Mouse (Mus musculus): ENCODE data around the gene Nucks1. TPM values are rescaled to one million over a fixed set of nuclear protein-coding genes. Genes with fewer than 3 reads are reported as not detected.

The Nucks1 gene
- polyA plus RNA-seq, 1 experiment from 2014 or later, result 120 TPM

DNA sequence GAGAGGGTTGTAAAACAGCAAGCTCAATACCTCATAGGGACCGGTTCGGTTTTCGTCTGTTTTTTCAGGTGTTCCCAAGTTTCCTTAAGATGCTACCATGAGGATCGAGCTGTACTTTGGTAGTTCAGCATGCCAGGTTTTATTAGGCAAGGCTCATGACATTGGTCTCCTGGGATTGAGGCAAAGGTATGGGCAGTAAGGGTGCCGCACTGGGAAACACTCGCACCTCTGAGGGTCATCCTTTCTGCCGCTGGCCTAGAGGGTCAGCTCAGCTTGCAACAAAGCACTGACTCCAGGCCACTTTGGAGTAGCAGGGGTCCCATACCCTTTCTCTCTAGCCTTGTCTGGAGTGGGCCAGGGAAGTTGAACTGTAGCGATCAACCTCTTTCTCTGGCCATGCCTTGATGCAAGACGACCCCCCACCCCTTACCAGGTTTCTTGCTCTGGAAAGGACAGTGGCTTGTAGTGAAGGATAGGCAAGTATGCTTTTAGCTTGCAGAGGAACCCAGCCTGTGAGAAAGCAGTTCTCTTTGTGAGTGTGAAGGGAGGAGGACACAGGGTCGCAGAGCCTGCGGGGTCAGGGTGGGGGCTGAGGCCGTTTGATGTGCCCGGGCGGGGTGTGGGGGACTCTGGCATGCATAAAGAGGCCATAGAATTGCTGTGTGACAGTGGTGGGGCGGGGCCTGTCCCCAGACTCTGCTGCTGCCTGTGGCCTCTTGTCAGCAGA lies 61.6 kb downstream of the Nucks1 start:
- Histone ChIP-seq H3K9me3 (no peaks in the 10 kb centered on the region), H3K4me3 (peak overlapping the region; percentile 34), H3K4me1 (peaks cover 100% of the 10 kb centered on the region), H3K36me3 (replicated peaks) (peaks cover 3% of the 10 kb centered on the region; the same call in 1 of the 2 replicates), H3K27me3 (ENCODE audit: poor library complexity, severe bottlenecking) (peaks cover 58% of the 10 kb centered on the region), H3K27ac (peak overlapping the region; percentile 92)
- WGBS, result 2% methylated on average over 15 of the region's 15 CpGs
- peak; percentile 85 for DNase-seq (ENCODE audit: extremely low spot score, low spot score)

DNA sequence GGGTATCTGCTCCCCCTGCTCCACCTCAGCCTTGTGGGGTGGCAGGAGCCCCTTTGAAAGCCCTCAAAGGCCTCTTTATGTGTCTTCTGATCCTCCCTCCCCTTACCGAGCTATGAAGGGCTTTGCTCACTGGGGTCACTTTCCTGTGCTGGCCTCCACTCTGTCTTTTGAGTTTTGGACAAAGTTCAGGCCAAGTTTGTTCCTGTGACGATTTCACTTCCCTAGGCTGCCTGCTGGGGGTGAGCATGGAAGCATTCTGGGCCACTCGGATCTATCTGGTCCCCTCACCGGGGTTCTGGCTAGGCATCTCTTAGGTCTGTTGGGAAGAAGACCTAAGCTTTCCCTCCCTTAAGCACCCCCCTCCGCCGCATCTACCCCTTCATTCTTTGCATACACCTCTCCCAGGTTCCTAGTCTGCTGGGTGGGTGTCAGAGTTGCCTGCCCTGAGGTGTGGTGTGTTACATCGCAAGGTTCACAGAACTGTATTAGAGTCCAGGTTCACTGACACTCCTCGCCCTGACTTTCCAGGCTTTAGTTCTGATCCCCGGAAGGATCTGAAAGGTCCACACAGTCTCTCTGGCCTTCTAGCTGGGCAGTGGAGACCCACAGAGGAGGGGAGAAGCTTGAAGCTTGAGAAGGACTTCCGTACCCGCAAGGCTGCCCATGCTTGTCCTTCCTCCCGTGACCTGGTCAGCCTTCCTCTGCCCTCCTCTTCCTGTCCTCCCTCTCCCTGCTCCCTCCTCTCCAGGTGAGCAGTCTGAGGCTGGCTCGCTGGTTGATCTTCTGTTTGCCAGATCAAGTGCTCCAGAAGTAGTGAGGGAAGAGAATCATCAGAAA lies 62.4 kb downstream of the Nucks1 start:
- DNase-seq (ENCODE audit: extremely low spot score, low spot score), result no peak
- H3K27me3 ChIP-seq (ENCODE audit: poor library complexity, severe bottlenecking), result peaks cover 50% of the 10 kb centered on the region
- peak overlapping the region; percentile 92 for H3K27ac ChIP-seq
- peak overlapping the region; percentile 34 for H3K4me3 ChIP-seq
- H3K36me3 ChIP-seq (replicated peaks), result peaks cover 10% of the 10 kb centered on the region
- WGBS, result 11% methylated on average over 13 of the region's 13 CpGs
- peaks cover 100% of the 10 kb centered on the region for H3K4me1 ChIP-seq
- H3K9me3 ChIP-seq, result no peaks in the 10 kb centered on the region

DNA sequence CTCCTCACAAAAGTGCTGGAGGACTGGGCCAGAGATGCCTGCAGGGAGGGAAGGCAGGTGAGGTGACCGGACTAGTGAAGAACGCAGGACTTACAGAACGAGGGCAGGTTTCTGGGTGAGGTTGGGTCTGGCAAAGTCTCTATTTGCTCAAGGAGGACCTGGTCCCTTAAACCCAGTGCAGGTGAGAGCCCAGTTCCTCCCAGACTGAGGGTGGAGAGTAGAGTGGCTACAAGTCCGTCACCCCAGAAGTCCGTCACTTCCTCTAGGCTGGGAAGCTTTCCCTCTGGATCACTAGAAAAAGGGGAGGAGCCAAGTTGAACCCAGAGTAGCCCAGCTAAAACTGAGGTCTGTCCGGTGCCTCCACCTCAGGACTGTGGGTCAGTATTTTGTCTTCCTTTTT lies 63.7 kb downstream of the Nucks1 start:
- no peaks in the 10 kb centered on the region for H3K9me3 ChIP-seq
- peaks cover 38% of the 10 kb centered on the region for H3K27me3 ChIP-seq (ENCODE audit: poor library complexity, severe bottlenecking)
- no peak for DNase-seq (ENCODE audit: extremely low spot score, low spot score)
- H3K36me3 ChIP-seq (replicated peaks), result peaks cover 23% of the 10 kb centered on the region
- WGBS, result 71% methylated on average over 6 of the region's 6 CpGs
- H3K4me1 ChIP-seq, result peaks cover 95% of the 10 kb centered on the region
- peak overlapping the region; percentile 92 for H3K27ac ChIP-seq
- H3K4me3 ChIP-seq, result no peak overlapping the region

DNA sequence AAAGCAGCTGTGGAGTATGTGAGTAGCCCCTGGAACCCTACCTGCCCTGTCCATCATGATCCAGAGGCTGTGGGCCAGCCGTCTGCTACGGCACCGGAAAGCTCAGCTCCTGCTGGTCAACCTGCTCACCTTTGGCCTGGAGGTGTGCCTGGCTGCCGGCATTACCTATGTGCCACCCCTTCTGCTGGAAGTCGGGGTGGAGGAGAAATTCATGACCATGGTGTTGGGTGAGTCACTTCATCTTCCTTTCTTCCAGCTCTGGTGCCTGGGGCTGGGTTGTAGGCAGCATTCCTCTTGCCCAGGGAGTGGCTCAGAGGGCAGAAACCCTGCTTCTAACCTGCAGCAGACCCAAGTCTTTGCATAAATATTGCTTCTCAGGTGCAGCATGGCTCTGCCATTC lies 66.6 kb downstream of the Nucks1 start:
- Histone ChIP-seq H3K36me3 (replicated peaks) (peaks cover 39% of the 10 kb centered on the region), H3K27me3 (ENCODE audit: poor library complexity, severe bottlenecking) (peaks cover 17% of the 10 kb centered on the region; the same call in 1 of the 2 replicates), H3K9me3 (no peaks in the 10 kb centered on the region), H3K4me3 (no peak overlapping the region), H3K27ac (peak overlapping the region; percentile 22), H3K4me1 (peaks cover 90% of the 10 kb centered on the region)
- DNase-seq (ENCODE audit: extremely low spot score, low spot score), result no peak
- 88% methylated on average over 5 of the region's 5 CpGs for WGBS

DNA sequence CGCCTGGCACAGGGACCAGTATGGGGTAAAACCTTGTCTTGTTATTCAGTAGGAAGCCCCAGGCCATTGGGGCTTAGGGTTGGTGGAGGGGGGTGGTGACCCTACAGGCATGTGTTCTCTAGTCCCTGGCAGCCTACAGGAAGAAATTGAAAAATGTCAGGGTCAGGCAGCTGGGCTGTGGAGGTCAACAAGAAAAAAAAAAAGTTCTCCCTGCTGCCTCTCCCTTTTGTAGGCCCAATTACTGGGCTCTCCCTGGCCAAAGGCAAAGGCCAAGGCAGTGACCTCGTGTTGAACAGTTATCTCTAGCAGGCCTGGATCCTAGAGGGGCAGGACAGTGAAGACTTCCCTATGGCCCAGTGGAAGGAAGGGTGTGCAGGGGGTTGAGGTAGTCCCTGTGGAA lies 70.1 kb downstream of the Nucks1 start:
- Histone ChIP-seq H3K27ac (peak overlapping the region; percentile 62), H3K27me3 (ENCODE audit: poor library complexity, severe bottlenecking) (no peaks in the 10 kb centered on the region), H3K9me3 (no peaks in the 10 kb centered on the region), H3K4me1 (peaks cover 54% of the 10 kb centered on the region), H3K4me3 (no peak overlapping the region), H3K36me3 (replicated peaks) (peaks cover 52% of the 10 kb centered on the region)
- 19% methylated on average over 2 of the region's 2 CpGs for WGBS
- no peak for DNase-seq (ENCODE audit: extremely low spot score, low spot score)

DNA sequence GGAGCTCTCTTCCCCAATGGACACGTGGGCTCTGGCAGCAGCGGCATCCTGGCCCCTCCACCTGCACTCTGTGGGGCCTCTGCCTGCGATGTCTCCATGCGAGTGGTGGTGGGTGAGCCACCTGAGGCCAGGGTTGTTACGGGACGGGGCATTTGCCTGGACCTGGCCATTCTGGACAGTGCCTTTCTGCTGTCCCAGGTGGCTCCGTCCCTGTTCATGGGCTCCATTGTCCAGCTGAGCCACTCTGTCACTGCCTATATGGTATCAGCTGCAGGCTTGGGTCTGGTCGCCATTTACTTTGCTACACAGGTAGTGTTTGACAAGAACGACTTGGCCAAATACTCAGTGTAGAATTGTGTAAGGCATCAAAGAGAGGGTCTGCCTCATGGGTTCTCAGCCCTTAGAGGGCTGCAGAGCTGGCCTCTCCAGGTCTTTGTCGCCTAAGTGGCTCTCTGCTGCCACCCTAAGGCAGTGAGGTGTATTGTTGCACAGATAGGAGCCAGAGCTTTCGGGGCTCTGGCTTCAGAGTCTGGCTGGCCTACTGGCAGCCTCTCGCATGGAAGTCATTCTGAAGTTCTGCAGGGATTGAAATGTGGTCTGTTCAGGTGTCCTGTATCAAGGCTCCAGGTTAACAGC lies 71.2 kb downstream of the Nucks1 start:
- 49% methylated on average over 12 of the region's 12 CpGs for WGBS
- no peaks in the 10 kb centered on the region for H3K9me3 ChIP-seq
- peak overlapping the region; percentile 62 for H3K27ac ChIP-seq
- H3K4me1 ChIP-seq, result peaks cover 44% of the 10 kb centered on the region
- no peak overlapping the region for H3K4me3 ChIP-seq
- H3K36me3 ChIP-seq (replicated peaks), result peaks cover 52% of the 10 kb centered on the region
- no peaks in the 10 kb centered on the region for H3K27me3 ChIP-seq (ENCODE audit: poor library complexity, severe bottlenecking)
- peak; percentile 79 for DNase-seq (ENCODE audit: extremely low spot score, low spot score)

DNA sequence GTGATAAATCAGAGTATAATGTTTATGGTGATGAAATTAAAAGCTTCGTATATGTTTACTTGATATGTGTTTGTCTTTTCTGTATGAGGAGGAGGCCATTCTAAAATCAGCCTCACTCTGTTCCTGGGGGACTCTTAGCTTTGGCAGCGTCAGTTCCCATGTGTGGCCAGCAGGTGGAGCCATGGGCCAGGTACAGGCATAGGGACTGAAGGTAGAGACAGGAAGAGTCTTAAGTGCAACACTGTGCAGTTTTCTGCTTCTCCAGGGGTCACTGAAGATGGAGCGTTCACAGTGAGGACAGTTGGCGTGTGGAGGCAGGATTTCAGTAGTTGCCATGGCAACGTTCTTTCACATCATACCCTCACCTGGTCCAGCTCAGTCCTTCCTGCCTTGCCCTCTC lies 72.6 kb downstream of the Nucks1 start:
- no peak overlapping the region for H3K4me3 ChIP-seq
- no peaks in the 10 kb centered on the region for H3K27me3 ChIP-seq (ENCODE audit: poor library complexity, severe bottlenecking)
- H3K36me3 ChIP-seq (replicated peaks), result peaks cover 40% of the 10 kb centered on the region
- peaks cover 30% of the 10 kb centered on the region for H3K4me1 ChIP-seq
- H3K9me3 ChIP-seq, result no peaks in the 10 kb centered on the region
- no peak overlapping the region for H3K27ac ChIP-seq
- peak; percentile 77 for DNase-seq (ENCODE audit: extremely low spot score, low spot score)
- WGBS, result 26% methylated on average over 5 of the region's 5 CpGs

DNA sequence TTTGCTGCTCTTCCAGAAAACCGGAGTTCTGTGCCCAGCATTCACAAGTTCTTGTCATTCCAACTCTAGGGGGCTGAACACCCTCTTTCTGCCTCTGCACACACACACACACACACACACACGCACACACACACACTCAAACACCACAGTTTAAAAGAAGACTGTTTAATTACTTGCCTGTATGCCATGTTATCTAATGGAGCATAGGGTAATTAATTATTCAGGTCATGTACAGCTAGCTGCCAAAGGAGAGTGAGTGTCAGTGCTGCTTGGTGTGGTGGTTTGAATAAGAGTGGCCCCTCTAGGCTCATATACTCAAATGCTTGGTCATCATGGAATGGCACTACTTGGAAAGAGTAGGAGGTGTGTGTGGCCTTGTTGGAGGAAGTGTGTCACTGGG lies 73.5 kb downstream of the Nucks1 start:
- 84% methylated on average over 2 of the region's 2 CpGs for WGBS
- H3K9me3 ChIP-seq, result no peaks in the 10 kb centered on the region
- DNase-seq (ENCODE audit: extremely low spot score, low spot score), result no peak
- no peak overlapping the region for H3K27ac ChIP-seq
- peaks cover 31% of the 10 kb centered on the region for H3K36me3 ChIP-seq (replicated peaks)
- peaks cover 26% of the 10 kb centered on the region for H3K4me1 ChIP-seq
- no peak overlapping the region for H3K4me3 ChIP-seq
- H3K27me3 ChIP-seq (ENCODE audit: poor library complexity, severe bottlenecking), result no peaks in the 10 kb centered on the region

Other genes with a start within 250 kb of the Nucks1 start
- gene Rab7b, start 221.8 kb upstream of the Nucks1 start, polyA plus RNA-seq (2016; fragmentation: Nextera tagmentation; extraction: Ambion mirVana), result 0.27 and 0.60 TPM in 2 replicates
- gene Slc26a9, start 166.5 kb upstream of the Nucks1 start, polyA plus RNA-seq (2016; fragmentation: Nextera tagmentation; extraction: Ambion mirVana), result not detected in 2 replicates
- 1.5 TPM in 2 replicates for gene Pm20d1, start 113.2 kb upstream of the Nucks1 start, polyA plus RNA-seq (2016; fragmentation: Nextera tagmentation; extraction: Ambion mirVana)
- gene Slc41a1, start 83.0 kb upstream of the Nucks1 start, polyA plus RNA-seq (2016; fragmentation: Nextera tagmentation; extraction: Ambion mirVana), result 11.2 and 11.3 TPM in 2 replicates
- 9.2 and 10.4 TPM in 2 replicates for gene Rab29, start 43.3 kb upstream of the Nucks1 start, polyA plus RNA-seq (2016; fragmentation: Nextera tagmentation; extraction: Ambion mirVana)
- gene Slc45a3, start 52.4 kb downstream of the Nucks1 start, polyA plus RNA-seq (2016; fragmentation: Nextera tagmentation; extraction: Ambion mirVana), result 9.0 and 9.3 TPM in 2 replicates
- 12.0 and 13.8 TPM in 2 replicates for gene Elk4, start 97.1 kb downstream of the Nucks1 start, polyA plus RNA-seq (2016; fragmentation: Nextera tagmentation; extraction: Ambion mirVana)
- gene Mfsd4a, start 157.5 kb downstream of the Nucks1 start, polyA plus RNA-seq (2016; fragmentation: Nextera tagmentation; extraction: Ambion mirVana), result 11.1 and 13.0 TPM in 2 replicates
- 1.4 and 1.5 TPM in 2 replicates for gene Cdk18, start 229.2 kb downstream of the Nucks1 start, polyA plus RNA-seq (2016; fragmentation: Nextera tagmentation; extraction: Ambion mirVana)